Mouse (Mus musculus) lung, adult 2 months (tissue): ENCODE results near the gene Tmem88. TPM values are rescaled to one million over a fixed set of nuclear protein-coding genes. Genes with fewer than 3 reads are reported as not detected.

Source experiments
- DNase-seq: peaks from one replicate; pipeline ENCODE4 v3.0.0; 2022
- H3K4me1 ChIP-seq: fragments of 200-500 bp; 2 replicates; pipeline ENCODE4 v1.6.1; 2011; ENCODE audit warnings: low read length; ENCODE audit not compliant: control insufficient read depth, insufficient read depth
- H3K4me3 ChIP-seq: fragments of 200-500 bp; replicated peaks from 2 replicates; pipeline ENCODE3; 2011; ENCODE audit warnings: low read depth, mild to moderate bottlenecking, control low read depth, low read length; ENCODE audit errors: extremely low read depth
- CTCF ChIP-seq: fragments of 200-500 bp; IDR thresholded peaks from 2 replicates; pipeline ENCODE4 v1.5.1; 2011; ENCODE audit warnings: mild to moderate bottlenecking, low read length, control low read depth; ENCODE audit not compliant: insufficient read depth
- POLR2A ChIP-seq: fragments of 200-500 bp; IDR thresholded peaks from 2 replicates; pipeline ENCODE4 v1.6.1; 2011; ENCODE audit warnings: low read depth, mild to moderate bottlenecking, control low read depth, low read length, borderline replicate concordance; ENCODE audit errors: extremely low read depth
- WGBS: fragments of 180-500 bp; shearing (Covaris S2); methylation state at CpG from one replicate; pipeline ENCODE4 v1.1.7; 2018; 5-methylcytosine and 5-hydroxymethylcytosine counted together
- polyA plus RNA-seq: library from polyadenylated mRNA; depleted of rRNA; stranded (reverse); fragments of >200 nt; gene quantifications from 2 replicates; pipeline ENCODE4 v1.2.3, GENCODE M21; 2012

The Tmem88 gene
- polyA plus RNA-seq, 1 experiment = 37.8 TPM

DNA sequence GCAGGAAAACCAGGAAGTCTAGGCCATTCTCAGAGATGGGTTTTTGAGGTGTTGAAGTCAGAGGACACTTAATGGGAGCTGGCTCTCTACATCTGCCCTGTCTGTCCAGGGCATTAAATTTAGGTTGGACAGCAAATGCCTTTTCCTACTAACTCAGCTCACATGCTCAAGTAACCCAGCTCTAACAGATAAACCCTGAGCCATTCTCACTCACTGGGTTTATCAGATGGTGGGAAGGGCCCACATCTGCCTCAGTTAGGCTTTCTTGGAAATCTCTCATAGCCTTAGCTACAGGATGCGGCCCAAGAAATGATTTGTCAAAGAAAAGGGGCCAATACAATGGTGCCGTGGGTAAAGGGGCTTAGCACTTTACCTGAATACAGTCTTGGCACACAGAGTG is 28.2 kb upstream of the Tmem88 start:
- H3K4me1 ChIP-seq = no peaks in the 10 kb centered on the region; the same call in 1 of the 2 replicates
- no peak for DNase-seq
- TF ChIP-seq CTCF (no peak), POLR2A (no peak)
- no peak overlapping the region for H3K4me3 ChIP-seq
- WGBS = 78% methylated on average over 2 of the region's 2 CpGs

DNA sequence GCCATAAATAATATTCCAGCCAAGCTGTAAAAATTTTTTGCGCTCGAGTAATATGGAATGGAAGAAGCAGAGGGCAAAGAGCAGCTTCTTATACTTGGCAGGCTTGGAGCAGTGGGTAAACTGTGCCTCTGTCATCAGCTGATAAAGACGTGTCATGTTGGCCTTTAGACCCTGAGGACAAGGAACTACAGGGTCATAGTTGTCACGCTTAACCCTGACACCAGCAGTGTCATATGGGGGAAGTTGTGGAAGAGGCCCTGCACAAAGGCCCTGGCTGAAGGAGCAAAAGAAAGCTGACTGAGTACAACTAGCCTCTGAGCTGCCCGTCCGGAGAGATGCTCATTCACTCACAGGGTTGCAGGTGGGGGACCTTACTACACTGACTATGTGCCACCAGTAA is 25.9 kb upstream of the Tmem88 start:
- Histone ChIP-seq H3K4me3 (no peak overlapping the region), H3K4me1 (no peaks in the 10 kb centered on the region)
- DNase-seq = no peak
- TF ChIP-seq CTCF (no peak), POLR2A (no peak)
- 65% methylated on average over 6 of the region's 6 CpGs for WGBS

DNA sequence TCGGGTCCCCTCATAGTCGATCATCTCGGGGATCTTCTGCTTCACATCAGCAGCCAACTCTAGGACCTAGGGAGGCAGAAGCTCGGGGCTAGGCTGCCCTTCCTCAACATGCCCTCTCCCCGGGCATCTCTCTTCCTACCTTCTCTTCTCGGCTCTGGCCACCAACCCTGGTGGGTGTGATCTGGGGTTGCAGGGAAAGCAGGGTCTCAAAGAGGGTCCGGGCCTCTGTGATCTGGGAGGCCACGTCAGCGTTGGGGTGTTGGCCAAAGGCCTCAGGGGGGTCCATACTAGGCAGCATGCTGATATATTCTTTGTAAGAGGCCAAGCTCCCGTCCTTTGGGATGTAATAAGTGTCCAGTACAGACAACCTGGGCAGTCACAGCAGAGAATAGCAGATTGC is 24.8 kb upstream of the Tmem88 start:
- TF ChIP-seq POLR2A = no peak
- no peak for TF ChIP-seq CTCF
- Histone ChIP-seq H3K4me1 (no peaks in the 10 kb centered on the region), H3K4me3 (no peak overlapping the region)
- 91% methylated on average over 10 of the region's 10 CpGs for WGBS
- DNase-seq = no peak

DNA sequence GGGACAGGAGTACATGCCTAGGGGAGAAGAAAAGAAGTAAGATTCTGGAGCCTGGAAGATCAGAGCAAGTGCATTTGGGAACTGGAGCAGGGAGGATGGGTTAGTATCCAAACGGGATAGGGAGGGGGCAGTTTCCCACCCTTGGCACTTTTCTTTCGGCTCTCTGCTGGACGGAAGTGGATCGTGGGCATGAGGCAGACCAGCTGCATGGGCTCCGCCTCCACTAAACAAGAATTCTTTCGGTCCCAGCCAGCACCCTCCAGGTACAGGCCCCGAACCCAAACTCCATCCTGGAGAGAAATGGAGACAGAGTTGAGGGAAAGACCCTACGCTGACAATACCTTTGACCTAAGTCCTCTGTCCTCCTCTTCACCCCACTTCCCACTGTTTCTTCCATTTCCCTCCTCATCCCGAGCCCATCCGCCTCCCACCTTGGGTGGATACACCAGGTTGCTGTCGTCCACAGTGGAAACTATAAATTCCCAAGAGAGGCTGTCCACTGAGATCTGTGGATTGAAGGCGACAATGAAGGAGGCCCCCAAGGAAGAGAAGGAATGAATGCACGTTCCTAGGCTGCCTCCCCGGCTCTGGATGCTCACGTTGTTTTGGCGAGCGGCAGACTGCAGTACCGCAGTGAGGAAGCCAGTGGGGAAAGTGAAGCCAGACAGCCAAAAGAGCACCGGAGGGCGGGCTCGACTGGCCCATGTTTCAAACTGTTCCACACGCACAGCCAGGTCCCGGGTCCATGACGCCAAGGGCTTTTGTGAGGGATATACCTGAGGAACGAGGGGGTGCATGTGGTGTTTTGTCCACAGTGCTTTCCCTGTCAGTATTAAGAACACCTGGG is 23.3 kb upstream of the Tmem88 start:
- Histone ChIP-seq H3K4me1 (no peaks in the 10 kb centered on the region), H3K4me3 (no peak overlapping the region)
- TF ChIP-seq CTCF = no peak
- DNase-seq = no peak
- 29% methylated on average over 25 of the region's 25 CpGs for WGBS

DNA sequence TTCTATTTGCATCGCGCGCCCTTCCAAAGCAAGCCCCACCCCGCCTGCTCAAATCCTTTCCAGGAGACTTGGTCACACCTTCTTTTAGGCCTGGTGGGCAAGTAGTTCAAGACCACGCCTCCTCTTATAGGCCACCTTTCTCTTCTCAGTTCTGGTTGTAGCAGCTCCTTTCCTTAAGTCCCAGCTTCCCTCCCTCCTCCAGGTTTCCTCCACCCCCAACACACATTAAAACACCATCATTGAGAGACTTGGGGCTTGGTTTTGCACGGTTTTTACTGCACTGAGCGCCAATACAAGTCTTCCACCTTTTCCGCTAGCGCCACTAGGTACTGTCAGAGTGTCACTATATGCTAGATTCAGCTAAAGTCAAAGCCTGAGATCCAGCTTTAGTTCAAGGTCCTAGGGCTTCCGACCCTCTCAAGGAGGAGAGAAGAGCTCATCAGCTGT is 22.5 kb upstream of the Tmem88 start:
- 21% methylated on average over 10 of the region's 10 CpGs for WGBS
- TF ChIP-seq POLR2A (no peak), CTCF (no peak)

DNA sequence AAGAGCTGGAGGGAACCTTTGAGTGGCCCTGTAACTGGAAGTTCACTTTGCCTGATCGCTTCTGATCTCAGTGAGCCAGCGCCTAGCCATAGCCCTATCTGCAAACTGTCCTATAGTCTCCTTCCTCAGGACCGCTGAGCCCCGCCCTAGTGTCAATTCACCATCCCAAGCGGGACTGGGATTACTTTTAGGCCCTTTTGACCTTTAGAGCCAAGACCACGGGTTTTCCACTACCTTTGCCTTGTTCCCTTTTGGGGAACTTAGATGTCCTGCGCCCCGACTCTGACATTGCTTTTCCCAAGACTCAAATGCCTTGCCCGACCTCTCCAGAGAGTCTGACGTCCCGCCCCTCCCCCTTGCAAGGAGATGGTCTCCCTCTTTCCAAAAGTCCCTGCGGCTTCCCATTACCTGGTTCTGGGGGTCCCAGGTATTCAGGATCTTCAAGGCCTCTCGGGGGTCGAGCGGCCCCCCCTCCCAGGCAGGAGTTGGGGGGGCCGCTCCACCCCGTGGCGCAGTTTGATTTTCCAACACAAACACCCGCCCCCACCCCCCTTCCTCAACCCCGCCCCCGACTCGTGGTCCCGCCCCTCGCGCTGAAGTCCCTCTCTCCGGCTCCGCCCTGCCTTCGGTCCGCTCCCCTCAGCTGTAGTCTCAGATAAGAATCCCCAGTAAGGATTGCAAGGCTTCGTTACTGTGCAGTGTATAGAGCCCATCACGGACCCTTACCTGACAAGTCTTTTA is 21.9 kb upstream of the Tmem88 start:
- TF ChIP-seq CTCF (no peak), POLR2A (peak; percentile 34; the same call in 1 of the 2 replicates)
- H3K4me1 ChIP-seq = no peaks in the 10 kb centered on the region; the same call in 1 of the 2 replicates
- under 1% methylated on average over 31 of the region's 31 CpGs for WGBS
- peak; percentile 82 for DNase-seq
- peak overlapping the region; percentile 73 for H3K4me3 ChIP-seq

More for the DNA sequence above, 22.5 kb upstream of the Tmem88 start:
- DNase-seq = no peak
- Histone ChIP-seq H3K4me3 (peak overlapping the region; percentile 73), H3K4me1 (no peaks in the 10 kb centered on the region; the same call in 1 of the 2 replicates)

DNA sequence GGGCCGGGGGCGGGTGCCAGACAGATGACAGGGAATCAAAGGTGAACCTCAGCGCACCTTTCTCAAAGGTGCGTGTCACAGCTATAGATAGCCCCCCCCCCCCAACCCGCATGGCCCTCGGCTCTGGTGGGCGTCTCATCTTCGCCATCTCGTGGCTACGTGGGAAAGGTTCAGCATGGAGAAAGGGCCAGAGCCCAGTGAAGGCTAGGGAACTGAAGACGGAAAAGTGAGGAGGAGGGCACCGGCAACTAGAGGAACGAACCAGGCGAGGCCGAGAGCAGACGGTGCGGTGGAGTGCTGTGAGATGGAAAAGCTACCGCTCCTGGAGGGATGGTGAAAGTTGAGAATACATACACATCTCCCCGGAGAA is 21.4 kb upstream of the Tmem88 start:
- WGBS = under 1% methylated on average over 19 of the region's 19 CpGs
- DNase-seq = no peak
- Histone ChIP-seq H3K4me3 (peak overlapping the region; percentile 73), H3K4me1 (peaks cover 2% of the 10 kb centered on the region; the same call in 1 of the 2 replicates)
- TF ChIP-seq CTCF (peak; percentile 33), POLR2A (peak; percentile 49; the same call in 1 of the 2 replicates)

DNA sequence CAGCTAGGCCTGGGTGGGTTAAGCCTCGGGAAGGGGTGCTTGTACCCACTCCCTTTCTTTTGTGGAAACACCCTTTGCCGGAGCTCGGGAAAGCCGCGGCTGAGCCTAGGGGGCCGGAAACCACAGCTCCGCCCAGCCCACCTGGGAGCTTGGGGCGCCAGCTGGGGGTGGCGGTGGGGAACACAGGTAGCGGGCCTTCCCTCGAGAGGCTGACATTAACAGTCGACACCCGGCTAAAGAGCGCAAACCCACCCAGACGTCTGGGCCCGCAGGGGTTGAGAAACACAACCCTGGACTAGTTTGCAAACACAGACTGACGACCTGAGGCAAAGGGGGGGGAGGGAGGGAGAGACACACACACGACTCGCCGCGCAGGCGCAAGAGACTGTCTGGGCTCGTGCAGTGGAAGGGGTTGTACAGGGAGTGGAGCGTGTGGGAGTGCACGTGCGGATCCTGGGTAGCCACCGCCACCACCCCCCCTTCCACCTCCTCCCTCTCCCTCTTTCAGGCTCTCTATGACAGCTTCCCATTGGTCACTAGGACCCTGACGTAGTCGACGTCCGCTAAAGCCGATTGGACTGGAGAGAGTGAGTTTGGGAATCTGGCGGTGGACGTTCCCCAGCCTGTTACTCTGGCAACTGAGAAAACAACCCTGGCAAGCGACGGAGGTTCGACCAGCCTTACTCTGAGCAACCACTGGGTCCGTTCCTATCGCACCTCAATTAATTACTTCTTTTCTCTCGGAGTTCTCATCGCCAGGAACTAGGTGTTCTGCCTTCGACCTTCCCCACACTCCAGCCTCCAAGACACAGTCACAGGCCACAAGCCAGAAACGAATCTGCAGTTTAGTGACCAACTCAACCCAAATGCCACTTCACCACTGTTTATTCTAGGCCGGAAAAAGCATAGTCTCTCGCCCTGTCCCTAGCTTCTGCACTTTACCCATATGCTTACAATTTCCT is 20.7 kb upstream of the Tmem88 start:
- H3K4me1 ChIP-seq = peaks cover 6% of the 10 kb centered on the region; the same call in 1 of the 2 replicates
- under 1% methylated on average over 45 of the region's 45 CpGs for WGBS
- H3K4me3 ChIP-seq = peak overlapping the region; percentile 87
- peak; percentile 83 for DNase-seq
- TF ChIP-seq CTCF (no peak), POLR2A (peak; percentile 82)
